Mouse (Mus musculus) olfactory bulb, adult 2 months (tissue): Measurements from ENCODE around the gene Hadh. TPM values are rescaled to one million over a fixed set of nuclear protein-coding genes. Genes with fewer than 3 reads are reported as not detected.
A peak's percentile ranks its signal among the peaks of the same experiment; 100 is the strongest.

Experiments
- H3K27ac ChIP-seq: fragments of 200-500 bp; 2 replicates; pipeline ENCODE4 v1.5.1; 2012; ENCODE audit warnings: low read depth, low read length; ENCODE audit not compliant: insufficient read depth
- H3K4me1 ChIP-seq: fragments of 200-500 bp; 2 replicates; pipeline ENCODE4 v1.6.1; 2012; ENCODE audit warnings: low read length; ENCODE audit not compliant: control insufficient read depth, insufficient read depth
- H3K4me3 ChIP-seq: fragments of 200-500 bp; 2 replicates; pipeline ENCODE4 v1.5.1; 2012; ENCODE audit warnings: mild to moderate bottlenecking, low read depth, low read length, moderate library complexity; ENCODE audit not compliant: insufficient read depth
- CTCF ChIP-seq: fragments of 200-500 bp; IDR thresholded peaks from 2 replicates; pipeline ENCODE4 v1.5.1; 2012; ENCODE audit warnings: low read depth, mild to moderate bottlenecking, low read length, moderate library complexity; ENCODE audit not compliant: insufficient read depth
- POLR2A ChIP-seq: fragments of 200-500 bp; IDR thresholded peaks from 2 replicates; pipeline ENCODE4 v1.6.1; 2012; ENCODE audit warnings: mild to moderate bottlenecking, low read depth, low read length, moderate library complexity; ENCODE audit not compliant: insufficient read depth
- WGBS: fragments of 180-500 bp; shearing (Covaris S2); methylation state at CpG from one replicate; pipeline ENCODE4 v1.1.7; 2018; 5-methylcytosine and 5-hydroxymethylcytosine counted together
- polyA plus RNA-seq: library from polyadenylated mRNA; stranded (reverse); fragments of >200 nt; gene quantifications from 2 replicates; pipeline ENCODE4 v1.2.4, GENCODE M21; 2012; ENCODE audit warnings: low replicate concordance; ENCODE audit not compliant: missing spikeins, insufficient read depth, insufficient read length

Gene Hadh
- polyA plus RNA-seq, 1 experiment, result not detected

GRCm38 (mm10) chr3:131291890-131292289, 20.0 kb upstream of the Hadh start:
- Histone ChIP-seq H3K4me1 (no peaks in the 10 kb centered on the region), H3K4me3 (no peak overlapping the region), H3K27ac (no peak overlapping the region)
- TF ChIP-seq CTCF, result no peak
- TF ChIP-seq POLR2A, result no peak
- WGBS, result 82% methylated on average over 4 of the region's 4 CpGs

DNA sequence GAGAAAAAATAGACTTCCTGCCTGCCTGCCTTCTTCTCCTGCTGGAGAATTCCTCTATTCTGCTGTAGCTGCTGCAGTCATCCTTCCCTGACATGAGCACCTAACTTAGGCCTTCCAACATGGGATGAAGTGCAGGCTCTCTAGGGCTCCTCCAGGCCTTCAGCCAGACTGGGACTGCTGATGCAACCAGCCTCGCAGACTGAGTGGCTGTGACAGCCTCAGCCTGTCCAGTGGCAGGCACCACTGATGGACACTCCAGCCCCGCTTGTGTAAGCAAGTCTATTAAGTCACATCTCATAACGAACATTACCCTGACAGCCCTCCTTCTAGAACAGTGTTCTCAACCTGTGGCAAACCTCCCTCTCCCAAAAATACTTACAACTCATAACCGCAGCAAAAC, 2.2 kb upstream of the Hadh start:
- no peak for TF ChIP-seq CTCF
- no peak for TF ChIP-seq POLR2A
- no peak overlapping the region for H3K4me3 ChIP-seq
- H3K4me1 ChIP-seq, result no peaks in the 10 kb centered on the region
- WGBS, result 93% methylated on average over 4 of the region's 4 CpGs
- no peak overlapping the region for H3K27ac ChIP-seq

DNA sequence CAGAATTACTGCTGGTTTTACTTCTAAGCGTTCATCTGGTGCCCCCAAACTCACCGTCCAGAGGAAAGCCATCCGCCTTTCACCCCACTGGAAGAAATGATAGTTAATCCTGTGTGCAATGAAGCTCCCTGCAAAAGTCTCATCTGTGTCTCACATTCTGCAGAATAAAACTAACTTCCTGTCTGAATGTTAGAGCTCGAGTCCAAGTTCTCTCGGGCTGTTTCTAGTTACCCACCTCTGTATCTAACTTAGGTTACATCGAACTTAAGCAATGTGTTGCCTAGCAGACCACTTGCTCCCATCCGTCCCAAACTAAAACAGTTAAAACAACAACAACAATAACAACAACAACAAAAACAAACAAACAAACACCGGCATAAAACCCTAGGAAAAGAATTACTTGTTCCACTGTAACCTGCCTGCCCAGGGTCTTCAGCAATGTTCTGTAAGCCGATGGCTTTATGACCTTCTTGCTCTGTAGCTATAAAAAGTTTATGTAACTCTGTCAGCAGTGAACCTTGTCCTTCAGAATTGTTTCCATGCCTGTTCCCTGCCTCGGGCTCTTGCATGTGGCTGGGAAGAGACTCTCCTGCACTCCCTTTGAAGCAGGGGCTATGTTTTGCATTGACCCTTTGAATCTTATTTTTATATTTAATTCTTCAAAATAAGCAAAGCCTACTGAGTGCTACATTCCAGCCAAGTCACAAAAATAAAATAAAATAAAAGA, 636 bp upstream of the Hadh start:
- H3K4me3 ChIP-seq, result peak overlapping the region; percentile 72
- H3K4me1 ChIP-seq, result no peaks in the 10 kb centered on the region
- TF ChIP-seq CTCF, result no peak
- no peak for TF ChIP-seq POLR2A
- 42% methylated on average over 10 of the region's 10 CpGs for WGBS
- peak overlapping the region; percentile 21; the same call in 1 of the 2 replicates for H3K27ac ChIP-seq

DNA sequence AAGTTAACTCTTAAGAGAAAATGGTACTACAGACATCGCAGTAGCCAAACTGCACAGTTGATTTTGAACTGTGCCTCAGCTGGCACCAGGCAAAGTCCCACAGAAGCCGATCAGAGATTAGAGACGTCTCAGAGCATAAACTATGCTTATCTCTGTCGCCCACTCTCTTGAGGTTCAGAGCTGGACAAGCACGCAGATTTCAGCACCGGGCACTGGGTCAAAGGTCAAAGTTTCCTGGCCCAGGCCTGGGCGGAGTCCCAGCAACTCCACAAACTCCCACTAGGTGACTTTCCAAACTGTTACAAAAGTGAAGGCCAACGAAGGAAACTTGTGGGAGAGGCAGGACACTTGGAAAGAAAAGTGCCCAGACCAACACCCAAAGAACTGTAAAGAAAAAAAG, 744 bp downstream of the Hadh start:
- Histone ChIP-seq H3K4me3 (peak overlapping the region; percentile 72), H3K4me1 (no peaks in the 10 kb centered on the region), H3K27ac (no peak overlapping the region)
- 23% methylated on average over 8 of the region's 8 CpGs for WGBS
- TF ChIP-seq CTCF, result no peak
- TF ChIP-seq POLR2A, result no peak

- no peaks in the 10 kb centered on the region for H3K4me1 ChIP-seq
- H3K4me3 ChIP-seq, result no peak overlapping the region
- TF ChIP-seq POLR2A (no peak), CTCF (no peak)
- no peak overlapping the region for H3K27ac ChIP-seq
- WGBS, result 53% methylated on average over 6 of the region's 6 CpGs
Observed at GRCm38 (mm10) chr3:131270381-131270780, 1.5 kb downstream of the Hadh start.

DNA sequence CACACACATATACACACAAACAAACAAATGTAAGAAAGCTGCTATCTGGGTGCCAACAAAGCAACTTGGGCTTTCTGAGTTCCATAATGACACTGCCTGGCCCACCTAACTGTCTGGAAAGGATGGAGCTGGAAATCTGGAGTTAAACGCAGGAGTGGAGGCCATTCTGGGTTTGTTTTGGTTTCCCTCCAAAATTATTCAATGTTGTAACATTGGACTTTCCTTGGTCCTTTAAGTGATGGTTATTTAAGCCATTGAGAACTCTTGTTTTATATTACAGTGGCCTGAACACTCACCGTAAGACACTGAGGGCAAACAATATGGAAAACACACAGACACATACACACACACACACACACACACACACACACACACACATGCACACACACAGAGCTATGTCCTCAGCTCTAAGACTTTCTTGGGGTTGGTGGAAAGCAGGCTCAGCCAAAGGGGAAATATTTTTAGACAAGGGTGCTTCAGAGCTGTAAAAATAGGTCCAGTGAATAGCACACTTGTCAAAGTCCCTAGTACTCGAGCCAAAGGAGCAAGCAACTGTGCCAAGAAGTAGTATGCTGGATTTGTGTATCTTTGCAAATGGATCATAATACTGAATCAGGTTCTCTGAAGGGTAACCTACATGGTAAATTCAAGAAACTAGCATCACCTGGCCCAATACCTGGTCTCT, 5.4 kb downstream of the Hadh start:
- H3K27ac ChIP-seq, result no peak overlapping the region
- no peaks in the 10 kb centered on the region for H3K4me1 ChIP-seq
- WGBS, result 46% methylated on average over 3 of the region's 3 CpGs
- H3K4me3 ChIP-seq, result no peak overlapping the region
- TF ChIP-seq CTCF, result no peak

- WGBS, result 91% methylated on average over 8 of the region's 8 CpGs
- H3K4me3 ChIP-seq, result no peak overlapping the region
- no peak overlapping the region for H3K27ac ChIP-seq
- H3K4me1 ChIP-seq, result no peaks in the 10 kb centered on the region
- TF ChIP-seq POLR2A (no peak), CTCF (no peak)
Observed at GRCm38 (mm10) chr3:131265516-131265915, 6.4 kb downstream of the Hadh start.

- Histone ChIP-seq H3K4me3 (no peak overlapping the region), H3K4me1 (no peaks in the 10 kb centered on the region), H3K27ac (no peak overlapping the region)
- TF ChIP-seq POLR2A, result no peak
- no peak for TF ChIP-seq CTCF
- 89% methylated on average over 15 of the region's 15 CpGs for WGBS
Observed at GRCm38 (mm10) chr3:131263766-131264486, 8.0 kb downstream of the Hadh start.

GRCm38 (mm10) chr3:131260418-131260817, 11.5 kb downstream of the Hadh start:
- Histone ChIP-seq H3K4me1 (no peaks in the 10 kb centered on the region), H3K4me3 (no peak overlapping the region), H3K27ac (no peak overlapping the region)
- 97% methylated on average over 6 of the region's 6 CpGs for WGBS
- no peak for TF ChIP-seq POLR2A
- TF ChIP-seq CTCF, result no peak
